Mouse (Mus musculus) cerebral cortex, adult 2 months (tissue): ENCODE results near the gene Mtmr6.

ENCODE experiments used
- WGBS: fragments of 180-500 bp; shearing (Covaris S2); methylation state at CpG from one replicate; pipeline ENCODE4 v1.1.7; 2018; 5-methylcytosine and 5-hydroxymethylcytosine counted together

Gene Mtmr6

GRCm38 (mm10) chr14:60300224-60300991, 35.4 kb downstream of the Mtmr6 start:
- WGBS: 46% methylated on average over 14 of the region's 14 CpGs

GRCm38 (mm10) chr14:60301024-60301423, 36.0 kb downstream of the Mtmr6 start:
- WGBS: 60% methylated on average over 6 of the region's 6 CpGs

GRCm38 (mm10) chr14:60302441-60302840, 37.4 kb downstream of the Mtmr6 start:
- 60% methylated on average over 4 of the region's 4 CpGs for WGBS

- WGBS: 91% methylated on average over 2 of the region's 2 CpGs
These were observed 39.6 kb downstream of the Mtmr6 start for GRCm38 (mm10) chr14:60304441-60305220.

GRCm38 (mm10) chr14:60308113-60308512, 43.1 kb downstream of the Mtmr6 start:
- 64% methylated on average over 6 of the region's 6 CpGs for WGBS

- WGBS: 56% methylated on average over 4 of the region's 4 CpGs
These were observed 45.7 kb downstream of the Mtmr6 start for GRCm38 (mm10) chr14:60310691-60311090.

- WGBS: 96% methylated on average over 1 of the region's 1 CpGs
These were observed 54.2 kb downstream of the Mtmr6 start for GRCm38 (mm10) chr14:60319231-60319630.

GRCm38 (mm10) chr14:60320813-60321212, 55.8 kb downstream of the Mtmr6 start:
- WGBS: 87% methylated on average over 3 of the region's 3 CpGs

GRCm38 (mm10) chr14:60340001-60340400, 75.0 kb downstream of the Mtmr6 start:
- 76% methylated on average over 5 of the region's 5 CpGs for WGBS

- WGBS: 72% methylated on average over 4 of the region's 4 CpGs
These were observed 75.5 kb downstream of the Mtmr6 start for GRCm38 (mm10) chr14:60340570-60340969.

GRCm38 (mm10) chr14:60345326-60345876, 80.4 kb downstream of the Mtmr6 start:
- 94% methylated on average over 6 of the region's 6 CpGs for WGBS
